Mouse (Mus musculus): ENCODE measurements around the gene Pold4.
A peak's percentile ranks its signal among the peaks of the same experiment; 100 is the strongest.

Gene Pold4

DNA sequence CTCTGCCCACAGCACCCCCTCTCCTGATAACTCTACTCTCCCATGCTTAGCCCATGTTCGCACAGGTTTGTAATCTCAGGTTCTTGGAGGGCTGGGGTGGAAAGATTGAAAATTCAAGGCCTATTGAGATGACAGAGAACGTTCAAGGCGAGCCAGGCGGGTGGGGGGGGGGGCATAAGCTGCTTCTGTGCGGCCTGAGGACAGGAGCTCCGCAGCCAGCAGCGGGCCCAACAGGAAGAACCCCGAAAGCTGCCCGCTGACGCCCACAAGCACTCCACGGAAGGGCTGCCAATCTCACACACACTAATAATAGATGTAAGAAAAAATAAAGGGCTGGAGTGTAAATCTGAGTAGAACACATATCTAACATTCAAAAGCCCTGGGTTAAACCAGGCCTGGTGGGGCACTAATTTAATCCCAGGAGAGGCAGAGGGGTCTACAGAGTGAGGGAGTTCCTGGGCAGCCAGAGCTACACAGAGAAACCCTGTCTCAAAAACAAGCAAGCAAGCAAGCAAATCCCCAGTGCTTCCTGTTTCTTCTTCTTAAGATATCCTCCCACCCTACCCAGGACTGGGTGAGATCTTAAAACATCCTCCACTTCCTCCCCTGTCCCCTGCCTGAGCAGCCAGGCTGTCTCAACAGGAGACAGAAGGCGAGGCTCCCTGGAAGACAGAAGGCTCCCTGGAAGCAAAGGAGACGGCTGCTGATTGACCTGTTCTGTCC, 27.9 kb upstream of the Pold4 start:
- DNase-seq (ENCODE audit: low spot score): no peak

DNA sequence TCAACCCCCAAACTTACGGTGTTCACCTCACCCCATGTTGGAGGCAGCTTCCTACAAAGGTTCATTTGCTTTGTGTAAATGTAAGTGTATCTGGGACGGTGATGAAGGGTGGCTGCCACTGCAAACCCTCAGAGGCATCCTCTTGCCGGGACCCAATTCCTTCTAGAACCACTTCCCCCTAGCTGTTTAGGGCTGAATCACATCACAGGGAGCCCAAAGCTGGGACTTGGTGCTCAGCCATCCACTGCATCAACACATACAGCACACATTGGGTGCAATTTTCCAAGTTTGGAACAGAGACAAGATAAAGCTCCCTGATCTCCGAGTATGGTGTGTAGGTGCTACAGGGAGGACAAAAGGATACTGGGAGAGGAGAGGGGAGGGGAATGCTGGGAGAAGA, 26.8 kb upstream of the Pold4 start:
- no peak for DNase-seq (ENCODE audit: low spot score)

DNA sequence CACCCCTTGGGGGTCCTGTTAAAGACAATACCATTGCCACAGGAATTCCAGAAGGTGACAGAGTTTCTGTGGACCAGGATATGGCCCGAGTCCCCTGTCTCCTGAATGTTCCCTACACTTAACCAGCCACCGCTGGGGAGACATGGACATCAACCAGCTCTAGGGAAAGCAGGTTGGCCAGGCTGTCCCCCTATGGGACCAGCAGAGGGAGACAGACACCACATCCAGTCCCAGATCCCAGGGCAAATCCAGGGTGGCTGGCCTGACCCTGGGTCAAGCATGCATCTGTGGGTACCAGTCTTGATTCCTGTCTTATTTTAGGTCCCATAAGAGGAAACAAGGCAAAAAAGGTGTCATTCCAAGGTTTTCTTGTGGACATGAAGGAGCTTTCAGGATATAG, 24.7 kb upstream of the Pold4 start:
- peak; percentile 90 for DNase-seq (ENCODE audit: low spot score)

DNA sequence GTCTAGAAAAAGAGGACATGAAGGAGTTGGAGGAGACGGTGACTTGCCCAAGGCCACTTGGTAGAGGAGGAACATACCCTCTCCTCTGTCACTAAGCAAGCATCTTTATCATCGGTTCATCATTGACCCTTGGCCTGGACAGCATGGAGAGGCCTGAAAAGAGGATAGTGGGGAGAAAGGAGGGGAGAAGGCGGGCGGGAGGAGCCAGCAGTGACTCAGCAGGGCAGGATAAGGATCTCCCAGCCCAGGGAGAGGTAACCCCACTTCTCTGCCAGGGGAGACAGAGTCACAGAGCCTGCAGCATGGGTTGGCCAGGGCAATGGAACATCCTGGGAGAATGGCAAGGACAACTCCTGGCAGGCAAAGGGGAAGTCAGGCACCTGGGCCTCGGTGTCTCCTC, 23.1 kb upstream of the Pold4 start:
- no peak for DNase-seq (ENCODE audit: low spot score)

DNA sequence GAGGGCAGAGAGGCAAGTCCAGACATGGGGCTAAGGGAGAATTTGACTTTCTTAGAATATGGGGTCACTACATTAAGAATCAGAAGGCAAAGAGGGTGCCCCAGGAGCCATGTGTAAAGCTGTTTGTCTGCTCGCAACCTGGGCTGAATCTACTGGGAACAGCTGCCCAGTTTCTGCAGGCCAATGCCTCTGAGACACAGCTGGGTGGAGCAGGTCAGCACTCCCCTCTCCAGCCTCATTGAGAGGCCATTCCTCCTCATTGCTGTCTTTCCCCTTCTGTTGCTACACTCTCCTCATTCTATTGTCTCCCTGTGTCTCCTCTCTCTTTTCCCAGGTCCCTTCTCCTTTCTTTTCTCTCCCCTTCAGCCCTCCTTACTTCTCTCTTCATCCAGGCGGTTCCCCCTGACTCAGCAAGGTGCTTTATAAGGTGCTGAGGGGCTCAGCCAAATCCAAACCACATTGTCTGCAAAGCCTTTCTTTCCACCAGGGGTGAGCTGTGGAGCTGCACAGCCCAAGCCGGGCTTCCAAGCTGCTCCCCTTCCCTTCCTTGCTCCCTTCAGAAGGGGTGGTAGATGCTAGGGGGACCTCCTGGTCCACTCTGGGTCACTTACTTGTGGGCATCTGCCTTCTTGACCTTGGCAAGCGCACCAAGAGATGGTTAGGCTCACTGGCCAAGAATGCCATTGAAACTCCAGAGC, 19.7 kb upstream of the Pold4 start:
- no peak for DNase-seq (ENCODE audit: low spot score)

DNA sequence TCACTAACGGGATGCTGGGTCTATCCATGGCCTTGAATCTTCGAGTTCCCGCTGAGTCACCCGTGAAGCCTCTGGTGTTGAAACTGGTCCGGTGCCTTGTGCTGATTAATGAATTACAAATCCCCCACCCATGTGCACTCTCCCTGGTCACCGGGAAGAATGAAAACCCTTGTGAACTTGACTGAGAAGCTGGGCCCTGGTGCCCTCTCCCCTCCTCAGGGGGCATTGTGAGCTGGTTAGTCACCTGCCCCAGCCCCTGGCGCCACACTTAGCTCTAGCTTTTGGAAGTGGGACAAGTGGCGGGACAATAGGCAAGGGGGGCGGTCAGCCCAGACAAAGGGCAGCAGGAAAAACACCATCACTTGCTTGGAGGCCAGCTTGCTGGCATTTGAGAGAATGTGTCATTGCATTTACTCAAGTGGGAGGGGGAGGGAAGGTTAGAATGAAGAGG, 18.1 kb upstream of the Pold4 start:
- peak; percentile 29 for DNase-seq (ENCODE audit: low spot score)

DNA sequence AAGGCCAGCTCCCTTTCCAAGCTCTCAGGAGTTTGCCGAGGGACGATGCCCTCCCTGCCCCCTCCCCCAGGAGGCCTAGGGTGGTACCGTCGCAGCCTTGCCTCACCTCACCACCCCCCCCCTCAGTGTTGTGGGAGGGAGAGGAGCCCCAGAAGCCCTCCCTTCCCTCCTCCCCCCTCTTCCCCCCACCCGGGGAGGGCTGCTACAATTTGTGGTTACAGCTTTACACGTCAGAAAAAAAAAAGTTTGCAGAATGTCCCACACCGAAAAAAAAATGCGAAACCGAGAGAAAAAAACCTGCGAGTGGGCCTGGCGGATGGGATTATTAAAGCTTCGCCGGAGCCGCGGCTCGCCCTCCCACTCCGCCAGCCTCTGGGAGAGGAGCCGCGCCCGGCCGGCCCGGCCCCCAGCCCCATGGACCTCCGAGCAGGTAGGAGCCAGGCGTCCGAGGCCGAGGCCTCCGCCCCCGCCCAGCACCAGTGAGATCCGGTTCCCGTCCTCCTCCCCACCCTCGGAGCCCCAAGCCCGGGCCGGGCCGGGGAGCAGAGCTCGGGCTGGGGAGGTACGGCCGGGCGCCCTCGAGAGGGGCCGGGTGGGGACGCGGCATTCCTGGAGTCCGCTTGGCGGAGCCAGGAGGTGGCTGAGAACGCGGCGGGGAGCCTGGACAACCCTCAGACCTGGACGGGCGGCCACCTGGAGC, 17.5 kb upstream of the Pold4 start, which contains the start of the genes Clcf1 and AC109138.7:
Gene Clcf1, plus strand, starts transcription at position 168 of the 700 bp plus-strand sequence.
Gene AC109138.7, plus strand, starts transcription at position 287 of the 700 bp plus-strand sequence.
- DNase-seq (ENCODE audit: low spot score): peak; percentile 53

DNA sequence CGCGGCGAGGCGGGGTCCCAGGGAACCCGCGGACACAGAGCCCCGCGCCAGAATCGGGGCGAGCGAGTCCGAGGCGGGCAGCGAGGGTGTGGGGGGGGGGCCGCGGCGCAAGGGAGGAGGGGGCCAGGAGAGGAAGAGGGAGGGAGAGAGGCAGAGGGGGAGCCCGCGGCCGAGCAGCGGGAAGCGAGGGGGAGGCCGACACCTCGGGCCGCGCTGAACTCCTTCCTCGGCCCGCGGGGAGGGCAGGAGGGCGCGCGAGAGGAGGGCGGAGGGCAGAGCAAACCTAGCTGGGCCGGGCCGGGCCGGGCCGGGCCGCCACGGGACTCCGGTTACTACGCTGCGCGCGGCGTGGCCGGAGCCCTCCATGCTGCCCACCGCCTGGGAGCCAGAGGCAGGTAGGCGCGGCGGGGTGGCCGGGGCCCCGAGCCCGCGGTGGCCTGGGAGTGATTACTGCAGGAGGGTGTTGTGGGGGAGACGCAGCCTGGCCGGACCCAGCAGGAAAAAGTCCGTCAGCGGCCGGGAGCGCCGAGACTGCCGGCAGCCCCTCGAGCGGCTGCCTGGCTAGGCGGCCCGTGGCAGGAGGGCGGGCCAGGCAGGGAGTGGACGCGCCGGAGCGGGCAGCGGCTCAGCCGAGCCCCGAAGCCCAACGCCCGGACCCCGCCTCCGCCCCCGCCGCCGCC, 16.8 kb upstream of the Pold4 start:
- DNase-seq (ENCODE audit: low spot score): peak; percentile 49

DNA sequence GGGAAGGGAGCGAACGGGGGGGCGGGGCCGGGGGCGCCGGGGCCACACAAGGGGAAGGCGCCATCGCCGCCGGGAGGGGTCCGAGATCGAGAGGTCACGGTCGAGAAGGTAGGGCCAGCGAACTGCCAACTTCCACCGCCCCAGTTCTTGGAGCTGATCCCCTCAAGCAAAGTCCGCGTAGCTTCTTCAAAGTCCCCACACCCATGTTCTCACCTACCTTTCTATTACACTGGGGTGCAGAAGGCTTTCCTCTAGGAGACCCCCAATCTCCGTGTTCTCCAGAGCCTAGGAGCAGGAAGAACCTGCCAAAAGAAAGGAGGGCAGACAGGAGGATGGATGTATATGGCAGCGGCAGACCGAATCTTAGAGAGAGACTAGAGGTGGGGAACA, 16.3 kb upstream of the Pold4 start:
- DNase-seq (ENCODE audit: low spot score): no peak

DNA sequence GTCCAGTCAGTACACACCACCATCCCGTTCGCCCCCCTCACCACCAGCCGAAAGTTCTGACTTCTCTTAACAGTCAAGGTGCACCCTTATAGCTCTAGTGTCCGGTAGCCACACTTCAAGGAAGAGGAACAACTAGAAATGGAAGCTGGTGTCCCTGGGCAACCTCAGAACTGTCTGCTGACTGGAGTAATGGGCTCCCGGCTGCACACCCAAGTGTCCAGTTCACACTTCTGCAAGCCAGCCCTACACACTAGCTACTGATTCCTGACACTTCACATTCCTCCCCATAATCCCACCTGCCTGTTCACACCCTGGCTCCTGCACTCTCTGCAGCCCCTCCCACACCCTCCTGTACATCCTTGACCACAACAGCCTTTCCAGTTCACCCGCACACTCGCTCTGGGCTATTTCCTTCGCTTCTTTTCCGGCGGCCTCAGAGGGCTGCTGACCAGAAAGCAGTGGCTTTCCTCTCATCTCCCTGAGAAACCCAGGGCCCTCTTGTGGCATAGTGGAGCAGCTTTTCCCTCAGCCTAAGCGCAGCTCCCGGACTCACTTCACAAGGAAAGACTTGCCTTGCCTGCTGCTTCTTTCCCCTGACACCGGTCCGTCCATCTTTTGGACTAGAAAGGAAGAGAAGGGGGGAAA, 15.5 kb upstream of the Pold4 start:
- peak; percentile 78 for DNase-seq (ENCODE audit: low spot score)

DNA sequence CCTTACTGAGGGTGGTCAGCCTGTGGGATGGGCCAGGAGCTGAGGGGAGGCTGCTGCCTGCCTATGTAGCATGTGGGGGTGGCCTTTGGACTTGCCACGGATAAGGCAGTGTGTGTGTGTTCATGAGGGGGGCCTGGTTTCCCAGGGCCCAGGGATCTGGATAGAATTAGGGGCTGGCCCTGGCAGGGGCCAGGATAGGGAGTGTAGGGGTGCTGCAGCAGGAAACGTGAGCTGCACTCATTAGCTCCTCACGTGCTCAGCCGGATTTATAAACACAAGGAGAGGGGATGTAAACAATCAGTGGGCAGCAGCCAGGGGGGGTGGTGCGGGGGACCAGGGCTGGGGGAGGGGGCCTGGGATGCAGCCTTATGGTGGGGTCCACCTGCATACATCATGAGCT, 14.6 kb upstream of the Pold4 start:
- DNase-seq (ENCODE audit: low spot score): no peak

DNA sequence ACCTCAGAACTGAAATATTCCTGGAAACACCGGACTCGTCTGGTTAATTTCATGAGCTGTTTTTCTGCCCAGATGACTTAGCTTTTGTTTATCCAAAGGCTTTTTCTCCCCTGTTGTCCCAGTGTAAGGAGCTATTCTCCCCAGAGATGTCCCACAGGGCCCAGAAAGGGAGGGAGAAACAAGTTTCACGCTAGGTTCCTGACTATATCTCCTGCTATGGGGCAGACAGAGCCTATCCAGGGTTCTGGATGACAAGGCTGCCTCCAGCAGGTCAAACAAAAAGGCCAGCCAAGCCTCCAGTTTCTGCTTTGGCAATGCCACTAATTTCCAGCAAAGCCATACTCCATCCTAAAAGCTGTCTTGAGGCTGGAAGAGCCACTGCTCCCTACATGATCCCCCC, 13.8 kb upstream of the Pold4 start:
- DNase-seq (ENCODE audit: low spot score): no peak

DNA sequence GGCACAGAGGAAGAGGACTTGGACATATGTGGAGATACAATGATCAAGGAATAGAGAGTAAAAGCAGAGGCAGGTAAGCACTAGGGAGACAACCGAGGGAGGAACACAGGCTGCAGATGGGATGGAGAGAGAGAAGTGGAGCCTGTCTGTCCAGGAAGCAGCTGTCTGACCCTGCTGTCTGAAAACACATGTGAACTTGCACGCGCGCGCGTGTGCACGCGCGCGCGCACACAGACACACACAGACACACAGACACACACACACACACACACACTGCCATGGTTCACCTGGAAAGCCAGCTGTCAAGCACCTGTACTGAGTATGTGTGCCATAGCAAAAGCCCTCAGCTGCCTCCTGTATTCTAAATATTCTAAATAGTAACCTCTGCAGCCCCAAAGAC, 13.4 kb upstream of the Pold4 start:
- DNase-seq (ENCODE audit: low spot score): no peak

DNA sequence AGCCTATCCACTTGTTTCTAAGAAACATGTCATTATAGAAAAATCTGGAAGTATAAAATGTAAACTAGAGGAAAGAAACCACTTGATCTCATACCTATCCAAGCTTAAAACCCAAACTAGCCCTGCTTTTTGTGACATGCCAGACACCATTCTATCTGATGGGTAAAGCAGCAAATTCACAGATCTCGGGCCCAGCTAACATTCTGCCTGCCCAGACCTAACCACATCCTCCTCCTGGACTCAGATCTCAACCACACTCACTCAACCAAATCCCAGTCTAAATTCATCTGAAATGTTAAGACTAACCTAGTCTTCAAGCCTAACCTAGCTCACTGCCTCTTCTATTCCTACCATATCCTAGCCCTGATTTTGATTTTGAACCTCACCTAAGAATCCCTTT, 12.9 kb upstream of the Pold4 start:
- no peak for DNase-seq (ENCODE audit: low spot score)

DNA sequence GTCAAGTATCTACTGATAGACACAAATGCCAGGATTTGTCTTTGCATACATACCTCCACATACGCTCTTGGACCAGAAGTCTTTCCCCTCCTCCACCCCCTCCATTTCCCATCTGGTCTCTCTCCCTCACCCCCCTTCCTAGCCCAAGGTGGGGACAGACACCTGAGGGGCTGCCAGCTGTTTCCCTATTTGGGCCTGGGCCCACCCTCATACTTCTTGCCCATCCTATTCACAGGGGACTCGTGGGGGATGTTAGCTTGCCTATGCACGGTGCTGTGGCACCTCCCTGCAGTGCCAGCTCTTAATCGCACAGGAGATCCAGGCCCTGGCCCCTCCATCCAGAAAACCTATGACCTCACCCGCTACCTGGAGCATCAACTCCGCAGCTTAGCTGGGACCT, 11.8 kb upstream of the Pold4 start:
- no peak for DNase-seq (ENCODE audit: low spot score)

DNA sequence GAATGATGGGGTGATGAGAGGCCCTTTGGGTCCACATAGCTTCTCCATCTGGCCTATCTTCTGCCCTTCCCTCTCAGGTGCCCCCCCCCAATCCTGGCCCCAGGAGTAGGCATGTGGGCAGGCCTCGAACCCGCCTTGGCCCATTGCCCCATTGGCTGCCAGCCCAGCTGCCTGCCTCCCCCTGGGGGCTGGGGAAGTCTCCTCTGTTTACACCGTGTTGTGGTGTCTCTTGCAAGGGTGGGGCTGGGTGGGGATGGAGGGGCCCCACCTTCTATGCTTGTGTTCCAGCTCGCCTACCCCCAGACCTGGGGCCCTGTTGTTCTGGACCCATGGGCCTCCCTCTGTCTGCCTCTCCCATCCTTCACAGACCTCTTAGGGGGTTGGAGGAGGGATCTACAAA, 11.3 kb upstream of the Pold4 start:
- DNase-seq (ENCODE audit: low spot score): no peak

DNA sequence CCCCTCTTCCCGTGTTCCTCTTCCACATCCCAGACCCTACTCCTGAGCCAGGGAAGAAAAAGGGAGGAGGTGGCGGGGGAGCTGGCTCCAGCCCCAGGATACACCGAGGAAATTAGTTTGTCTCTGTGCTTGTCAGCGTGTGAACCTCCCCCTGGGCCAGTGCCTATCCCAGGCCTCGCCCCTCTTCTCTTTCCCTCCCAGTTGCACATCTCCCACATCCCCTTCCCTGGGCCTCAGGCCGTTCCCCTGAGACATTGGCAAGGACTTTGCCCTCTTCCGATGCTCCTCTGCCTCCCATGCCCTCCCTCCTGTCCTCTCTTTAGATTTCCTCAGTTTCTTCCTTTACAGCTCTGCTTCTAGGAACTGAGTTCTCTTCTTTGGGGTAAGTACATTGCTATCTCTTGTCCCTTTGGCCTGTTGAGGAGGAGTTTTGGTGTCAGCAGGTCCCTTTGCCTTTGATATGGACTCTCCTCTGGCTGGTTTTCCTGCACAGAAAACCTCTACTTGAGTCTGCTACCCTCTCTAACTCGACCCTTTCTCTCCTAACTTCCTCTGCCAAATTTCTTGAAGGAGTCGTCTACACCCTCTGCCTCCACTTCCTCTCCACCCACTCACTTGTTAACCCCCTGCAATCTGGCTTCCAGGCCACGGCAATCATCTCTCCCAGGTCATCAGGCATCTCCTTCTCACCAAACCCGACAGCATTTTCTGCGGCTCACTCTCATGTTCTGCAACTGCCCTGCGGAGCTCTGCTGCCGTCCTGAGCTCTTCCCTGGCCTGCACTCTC, 10.5 kb upstream of the Pold4 start:
- no peak for DNase-seq (ENCODE audit: low spot score)

DNA sequence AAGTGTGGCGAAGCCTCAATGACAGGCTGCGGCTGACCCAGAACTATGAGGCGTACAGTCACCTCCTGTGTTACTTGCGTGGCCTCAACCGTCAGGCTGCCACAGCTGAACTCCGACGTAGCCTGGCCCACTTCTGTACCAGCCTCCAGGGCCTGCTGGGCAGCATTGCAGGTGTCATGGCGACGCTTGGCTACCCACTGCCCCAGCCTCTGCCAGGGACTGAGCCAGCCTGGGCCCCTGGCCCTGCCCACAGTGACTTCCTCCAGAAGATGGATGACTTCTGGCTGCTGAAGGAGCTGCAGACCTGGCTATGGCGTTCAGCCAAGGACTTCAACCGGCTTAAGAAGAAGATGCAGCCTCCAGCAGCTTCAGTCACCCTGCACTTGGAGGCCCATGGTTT, 9.5 kb upstream of the Pold4 start:
- DNase-seq (ENCODE audit: low spot score): no peak

DNA sequence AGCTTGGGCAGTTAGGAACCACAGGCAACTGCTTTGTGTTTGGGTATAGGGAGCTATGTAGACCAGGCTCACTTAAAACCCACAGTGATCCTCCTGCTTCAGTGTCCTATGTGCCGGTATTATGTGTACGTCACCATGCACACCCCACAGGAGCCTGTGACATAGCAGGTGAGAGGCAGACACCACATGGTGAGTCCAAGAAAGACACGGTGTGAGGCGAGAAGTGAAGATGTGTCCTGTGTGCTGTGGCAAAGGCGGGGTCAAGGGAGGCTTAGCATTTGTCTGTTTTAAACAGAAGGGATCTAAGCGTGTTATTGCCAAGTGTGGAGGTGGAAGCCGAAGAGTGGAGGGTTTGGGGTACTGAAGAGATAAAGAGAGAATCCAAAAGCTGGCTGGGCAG, 4.9 kb upstream of the Pold4 start:
- DNase-seq (ENCODE audit: low spot score): no peak

DNA sequence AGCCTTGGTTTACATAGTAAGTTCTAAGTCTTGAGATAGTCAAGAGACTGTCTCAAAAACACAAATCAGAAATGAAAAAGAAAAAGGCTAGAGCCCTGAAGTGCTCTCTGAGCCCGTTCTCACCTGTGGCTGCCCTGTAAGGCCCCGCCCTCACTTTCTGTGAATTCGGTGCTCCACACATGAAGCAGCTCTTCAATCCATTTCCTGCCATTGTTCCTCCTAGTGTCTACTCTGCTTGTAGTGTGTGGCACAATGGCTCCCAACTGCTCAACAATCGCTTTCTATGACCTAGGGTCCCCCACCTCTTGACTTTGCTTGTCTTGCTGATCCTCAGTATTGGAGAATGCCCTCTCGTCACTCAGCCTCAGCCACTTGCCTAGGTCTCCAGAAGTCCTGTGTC, 4.3 kb upstream of the Pold4 start:
- DNase-seq (ENCODE audit: low spot score): no peak
